Mouse (Mus musculus) thymus, adult 2 months (tissue): ENCODE measurements around the gene Npas2. TPM values are rescaled to one million over a fixed set of nuclear protein-coding genes. Genes with fewer than 3 reads are reported as not detected.

Experiments
- DNase-seq: peaks from one replicate; pipeline ENCODE4 v3.0.0; 2021
- H3K27ac ChIP-seq: fragments of 200-500 bp; 2 replicates; pipeline ENCODE4 v1.5.1; 2012; ENCODE audit warnings: low read length, control low read depth; ENCODE audit not compliant: control insufficient read depth, insufficient read depth
- H3K27me3 ChIP-seq: fragments of 200-500 bp; 2 replicates; pipeline ENCODE4 v1.6.1; 2012; ENCODE audit warnings: mild to moderate bottlenecking, low read length, moderate library complexity, mixed read lengths; ENCODE audit not compliant: control insufficient read depth, insufficient read depth
- H3K36me3 ChIP-seq: fragments of 200-500 bp; 2 replicates; pipeline ENCODE4 v1.6.1; 2012; ENCODE audit warnings: mild to moderate bottlenecking, low read length, moderate library complexity; ENCODE audit not compliant: control insufficient read depth, insufficient read depth
- H3K4me1 ChIP-seq: fragments of 200-500 bp; replicated peaks from 2 replicates; pipeline ENCODE4 v1.6.1; 2012; ENCODE audit warnings: low read length; ENCODE audit not compliant: control insufficient read depth, insufficient read depth
- H3K4me3 ChIP-seq: fragments of 200-500 bp; 2 replicates; pipeline ENCODE4 v1.5.1; 2012; ENCODE audit warnings: mild to moderate bottlenecking, low read length, control low read depth, moderate library complexity; ENCODE audit not compliant: control insufficient read depth, insufficient read depth
- CTCF ChIP-seq: fragments of 200-500 bp; IDR thresholded peaks from 2 replicates; pipeline ENCODE4 v1.5.1; 2012; ENCODE audit warnings: mild to moderate bottlenecking, control low read depth, low read length, moderate library complexity, borderline replicate concordance; ENCODE audit not compliant: control insufficient read depth, poor library complexity, insufficient read depth; ENCODE audit errors: extremely low read depth
- POLR2A ChIP-seq: fragments of 200-500 bp; IDR thresholded peaks from 2 replicates; pipeline ENCODE4 v1.6.1; 2012; ENCODE audit warnings: mild to moderate bottlenecking, low read length, control low read depth, moderate library complexity; ENCODE audit not compliant: control insufficient read depth, poor library complexity, insufficient read depth; ENCODE audit errors: extremely low read depth
- WGBS: fragments of 180-500 bp; shearing (Covaris S2); methylation state at CpG from one replicate; pipeline ENCODE4 v1.1.7; 2018; 5-methylcytosine and 5-hydroxymethylcytosine counted together
- polyA plus RNA-seq: library from polyadenylated mRNA; depleted of rRNA; stranded (reverse); fragments of >200 nt; gene quantifications from 2 replicates; pipeline ENCODE4 v1.2.3, GENCODE M21; 2012

Gene Npas2
- polyA plus RNA-seq, 1 experiment, result 6.9 TPM

- no peak for DNase-seq
- H3K36me3 ChIP-seq, result no peaks in the 10 kb centered on the region
- no peaks in the 10 kb centered on the region for H3K27me3 ChIP-seq
- H3K4me3 ChIP-seq, result no peak overlapping the region
- H3K27ac ChIP-seq, result peak overlapping the region; percentile 50
- peaks cover 16% of the 10 kb centered on the region for H3K4me1 ChIP-seq
- 93% methylated on average over 7 of the region's 7 CpGs for WGBS
- TF ChIP-seq POLR2A, result no peak
- TF ChIP-seq CTCF, result no peak
Observed at GRCm38 (mm10) chr1:39280391-39280790, 86.9 kb downstream of the Npas2 start.

DNA sequence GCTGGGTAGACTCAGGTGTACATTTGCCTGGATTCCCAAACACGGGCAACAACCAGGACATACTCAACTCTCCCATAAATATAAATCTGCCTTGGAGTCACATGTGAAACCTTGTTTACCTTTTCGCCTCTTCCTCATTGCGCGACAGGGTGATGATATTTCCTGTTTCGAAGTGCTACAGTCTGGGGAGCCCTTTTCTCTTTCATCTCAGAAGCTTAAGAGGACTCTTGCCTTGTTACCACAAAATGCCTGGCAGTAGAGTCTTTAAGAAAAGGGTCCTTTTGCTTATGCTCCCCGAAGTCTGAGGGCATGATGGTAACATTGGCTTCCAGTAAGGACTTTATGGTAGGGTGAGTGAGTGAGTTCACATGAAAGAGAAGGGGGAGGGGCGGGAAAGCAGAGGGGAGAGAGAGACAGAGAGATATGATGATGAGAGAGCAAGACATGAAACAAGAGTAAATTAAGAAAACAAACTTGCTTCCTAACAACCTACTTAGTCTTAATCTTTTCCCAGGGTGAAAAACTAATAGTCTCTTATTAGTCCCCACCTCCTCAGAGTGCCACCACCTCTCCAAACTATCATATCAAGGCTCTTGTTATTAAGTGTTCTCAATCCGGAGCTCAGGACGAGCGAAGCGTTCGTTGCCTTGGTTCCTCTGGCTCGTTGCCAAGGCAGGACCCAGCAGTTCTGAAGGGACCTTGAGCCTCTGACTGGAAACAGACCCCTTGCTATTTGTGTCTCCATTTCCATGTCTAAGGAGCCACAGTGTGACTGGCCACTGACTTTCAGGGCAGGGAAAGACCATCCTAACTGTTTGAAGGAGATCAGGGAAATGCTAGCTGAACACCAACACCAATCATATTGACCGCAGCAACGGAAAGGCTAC is 87.7 kb downstream of the Npas2 start:
- 60% methylated on average over 15 of the region's 15 CpGs for WGBS
- Histone ChIP-seq H3K36me3 (no peaks in the 10 kb centered on the region), H3K4me1 (peaks cover 16% of the 10 kb centered on the region), H3K4me3 (no peak overlapping the region), H3K27me3 (no peaks in the 10 kb centered on the region), H3K27ac (peak overlapping the region; percentile 50)
- peak; percentile 39 for DNase-seq
- no peak for TF ChIP-seq POLR2A
- TF ChIP-seq CTCF, result no peak

DNA sequence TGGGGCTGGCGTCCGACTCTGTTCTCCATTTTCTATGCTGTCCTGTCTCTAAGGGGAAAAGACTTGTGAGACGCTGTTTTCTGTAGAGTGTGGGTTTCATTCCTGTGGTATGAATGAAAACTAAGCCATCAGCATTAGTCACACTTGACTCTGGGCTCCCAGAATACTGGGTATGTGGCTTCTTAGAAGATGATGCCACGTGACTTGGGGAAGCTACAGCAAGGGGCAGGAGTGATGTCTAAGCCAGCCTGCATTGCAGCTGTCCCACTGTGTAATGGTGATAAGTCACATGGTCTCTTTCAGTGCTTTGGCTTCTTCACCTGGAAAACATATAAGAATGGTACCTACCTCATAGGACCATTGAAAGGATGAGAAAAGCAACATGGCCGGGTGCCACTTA is 88.4 kb downstream of the Npas2 start:
- Histone ChIP-seq H3K27me3 (no peaks in the 10 kb centered on the region), H3K4me3 (no peak overlapping the region), H3K36me3 (no peaks in the 10 kb centered on the region), H3K27ac (peak overlapping the region; percentile 37; the same call in 1 of the 2 replicates), H3K4me1 (peaks cover 16% of the 10 kb centered on the region)
- 82% methylated on average over 5 of the region's 5 CpGs for WGBS
- TF ChIP-seq CTCF (no peak), POLR2A (no peak)
- DNase-seq, result no peak

DNA sequence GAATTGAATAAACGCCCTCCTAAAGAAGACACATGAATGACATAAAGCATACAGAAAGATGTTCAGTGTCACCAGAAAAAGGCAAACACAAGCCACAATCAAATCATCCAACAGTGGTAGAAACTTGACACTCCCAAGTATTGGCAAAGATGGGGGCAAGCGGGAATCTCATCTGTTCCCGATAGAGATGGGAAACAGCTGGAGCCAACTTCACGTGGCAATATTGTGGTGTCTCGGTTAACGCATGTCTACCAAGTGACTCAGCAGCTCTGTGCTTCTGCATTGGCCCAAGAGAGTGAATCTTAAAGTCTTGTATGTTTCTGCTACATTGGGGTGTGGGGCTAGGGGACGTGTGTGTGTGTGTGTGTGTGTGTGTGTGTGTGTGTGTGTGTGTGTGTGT is 89.8 kb downstream of the Npas2 start:
- Histone ChIP-seq H3K27ac (no peak overlapping the region), H3K27me3 (no peaks in the 10 kb centered on the region), H3K36me3 (no peaks in the 10 kb centered on the region), H3K4me1 (peaks cover 16% of the 10 kb centered on the region), H3K4me3 (no peak overlapping the region)
- 71% methylated on average over 7 of the region's 7 CpGs for WGBS
- DNase-seq, result no peak
- TF ChIP-seq POLR2A (no peak), CTCF (no peak)

DNA sequence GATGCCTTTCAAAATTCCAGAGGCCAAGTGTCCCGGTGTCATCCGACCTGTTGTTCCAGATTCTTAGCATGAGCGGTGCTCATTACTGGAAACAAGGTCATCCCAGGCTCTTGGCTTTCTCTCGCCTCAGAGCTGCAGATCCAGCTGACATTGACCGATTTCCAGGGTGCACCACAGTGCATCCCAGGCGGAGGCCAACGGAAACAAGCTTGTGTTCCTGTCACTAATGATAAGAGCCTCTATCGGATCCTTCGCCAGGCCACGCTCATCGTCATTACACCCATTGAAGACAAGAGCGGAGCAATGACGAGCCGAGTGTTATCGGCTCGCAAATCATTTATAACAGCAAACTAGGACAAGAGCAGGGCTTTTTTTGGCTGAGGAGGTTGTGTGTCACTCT is 91.3 kb downstream of the Npas2 start:
- 95% methylated on average over 16 of the region's 16 CpGs for WGBS
- DNase-seq, result no peak
- Histone ChIP-seq H3K4me3 (no peak overlapping the region), H3K36me3 (no peaks in the 10 kb centered on the region), H3K27me3 (no peaks in the 10 kb centered on the region), H3K4me1 (peaks cover 14% of the 10 kb centered on the region), H3K27ac (no peak overlapping the region)
- TF ChIP-seq CTCF (no peak), POLR2A (no peak)

- Histone ChIP-seq H3K27ac (no peak overlapping the region), H3K27me3 (no peaks in the 10 kb centered on the region), H3K36me3 (no peaks in the 10 kb centered on the region), H3K4me1 (no peaks in the 10 kb centered on the region), H3K4me3 (no peak overlapping the region)
- TF ChIP-seq CTCF, result no peak
- TF ChIP-seq POLR2A, result no peak
- 99% methylated on average over 9 of the region's 9 CpGs for WGBS
- DNase-seq, result no peak
Observed at GRCm38 (mm10) chr1:39287076-39287475, 93.5 kb downstream of the Npas2 start.

DNA sequence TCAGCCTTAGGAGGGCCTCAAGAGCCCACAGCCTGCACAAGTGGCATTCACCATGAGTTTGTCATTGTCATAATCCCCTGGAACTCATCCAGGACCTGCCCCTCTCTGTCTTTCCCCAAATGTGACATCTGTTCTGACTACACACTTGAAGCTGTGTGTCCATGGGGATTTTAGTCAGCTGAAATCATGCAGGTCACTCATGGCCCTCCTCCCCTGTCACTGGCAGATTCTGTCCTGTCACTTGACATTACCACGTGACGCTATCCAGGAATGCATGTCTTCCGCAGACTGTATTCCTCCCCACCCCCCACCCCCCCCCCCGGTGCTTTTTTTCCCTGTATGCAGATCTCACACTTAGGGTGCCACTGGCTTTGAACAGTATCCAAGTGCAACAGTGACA is 94.3 kb downstream of the Npas2 start:
- H3K27ac ChIP-seq, result no peak overlapping the region
- no peaks in the 10 kb centered on the region for H3K4me1 ChIP-seq
- no peak overlapping the region for H3K4me3 ChIP-seq
- TF ChIP-seq POLR2A (no peak), CTCF (no peak)
- no peak for DNase-seq
- 90% methylated on average over 4 of the region's 4 CpGs for whole genome bisulfite sequencing
- no peaks in the 10 kb centered on the region for H3K36me3 ChIP-seq
- no peaks in the 10 kb centered on the region for H3K27me3 ChIP-seq
